Mouse (Mus musculus) G1E (cell line): ENCODE results near the gene Rce1. TPM values are rescaled to one million over a fixed set of nuclear protein-coding genes. Genes with fewer than 3 reads are reported as not detected.
A peak's percentile ranks its signal among the peaks of the same experiment; 100 is the strongest.

Experiments
- ATAC-seq: 2 replicates; pipeline ENCODE4 v1.8.0; 2016; ENCODE audit warnings: mild to moderate bottlenecking; ENCODE audit not compliant: insufficient number of reproducible peaks, poor library complexity, low FRiP score, severe bottlenecking; ENCODE audit errors: extremely low read depth
- DNase-seq: peaks from one replicate; pipeline ENCODE4 v3.0.0; 2012; ENCODE audit warnings: low spot score
- H3K27me3 ChIP-seq: 2 replicates; pipeline ENCODE4 v1.6.1; 2012; ENCODE audit warnings: mild to moderate bottlenecking, low read length, inconsistent platforms; ENCODE audit not compliant: insufficient read depth
- H3K36me3 ChIP-seq: replicated peaks from 2 replicates; pipeline ENCODE3; 2012; ENCODE audit warnings: mild to moderate bottlenecking, inconsistent platforms
- H3K4me1 ChIP-seq: 2 replicates; pipeline ENCODE4 v1.6.1; 2012; ENCODE audit warnings: low read depth, low read length, inconsistent platforms, mixed read lengths; ENCODE audit not compliant: insufficient read depth
- H3K4me3 ChIP-seq: 2 replicates; pipeline ENCODE4 v1.5.1; 2012; ENCODE audit warnings: low read depth, mild to moderate bottlenecking, inconsistent platforms, low read length, moderate library complexity, mixed read lengths
- H3K9me3 ChIP-seq: replicated peaks from 2 replicates; pipeline ENCODE4 v1.6.1; 2012; ENCODE audit warnings: inconsistent platforms
- CTCF ChIP-seq: IDR thresholded peaks from 2 replicates; pipeline ENCODE4 v1.5.1; 2012; ENCODE audit warnings: low read depth, low read length, inconsistent platforms, mixed read lengths
- GATA1 ChIP-seq: IDR thresholded peaks from 2 replicates; pipeline ENCODE4 v1.6.1; 2012; ENCODE audit warnings: borderline replicate concordance, low read length, inconsistent platforms, mixed read lengths
- GATA2 ChIP-seq: IDR thresholded peaks from 2 replicates; pipeline ENCODE4 v1.6.1; 2012; ENCODE audit warnings: low read depth, low read length, inconsistent platforms, borderline replicate concordance
- POLR2AphosphoS5 ChIP-seq: IDR thresholded peaks from 2 replicates; pipeline ENCODE4 v1.6.1; 2012; ENCODE audit warnings: low read depth, low read length, inconsistent platforms; ENCODE audit not compliant: insufficient replicate concordance
- TAL1 ChIP-seq: conservative IDR thresholded peaks from 2 replicates; pipeline ENCODE4 v1.6.1; 2012; ENCODE audit warnings: low read depth, low read length, inconsistent platforms, mixed read lengths
- polyA plus RNA-seq: library from polyadenylated mRNA; stranded (reverse); fragments of >175 nt; gene quantifications from 2 replicates; pipeline ENCODE4 v1.2.3, GENCODE M21; 2012
- total RNA-seq, 2 experiments: library from RNA; stranded (forward) in 1 of 2; stranded (reverse) in 1 of 2; fragments of 200-1000 nt in 1 of 2; fragments of >200 nt in 1 of 2; fragmentation: Nextera tagmentation in 1 of 2; gene quantifications; 2 replicates each; pipeline ENCODE4 v1.2.3; 2014 to 2017

Gene Rce1
- total and polyA plus RNA-seq, 3 experiments = 16.0 to 33.9 (median 21.9) TPM

- peak; percentile 79 for DNase-seq
- TF ChIP-seq GATA2 = no peak
- no peak for TF ChIP-seq CTCF
- TF ChIP-seq POLR2AphosphoS5 = no peak
- no peak for TF ChIP-seq GATA1
- no peak for TF ChIP-seq TAL1
- H3K27me3 ChIP-seq = peaks cover 52% of the 10 kb centered on the region
Measured at GRCm38 (mm10) chr19:4615151-4616093, 10.0 kb downstream of the Rce1 start, which contains the start of gene Lrfn4. TSS of gene Lrfn4 (minus strand) at chr19:4615667.

GRCm38 (mm10) chr19:4614305-4615150 is 10.9 kb downstream of the Rce1 start:
- H3K9me3 ChIP-seq = no peaks in the 10 kb centered on the region
- H3K27me3 ChIP-seq = peaks cover 58% of the 10 kb centered on the region
- DNase-seq (no peak), ATAC-seq (no peak)
- peak overlapping the region; percentile 70 for H3K4me3 ChIP-seq
- TF ChIP-seq GATA1 = no peak
- TF ChIP-seq CTCF = no peak
- peaks cover 10% of the 10 kb centered on the region for H3K36me3 ChIP-seq
- H3K4me1 ChIP-seq = peaks cover 21% of the 10 kb centered on the region

More at GRCm38 (mm10) chr19:4615151-4616093, 10.0 kb downstream of the Rce1 start, which contains the start of gene Lrfn4:
- Histone ChIP-seq H3K9me3 (no peaks in the 10 kb centered on the region), H3K36me3 (peaks cover 19% of the 10 kb centered on the region), H3K4me1 (peaks cover 21% of the 10 kb centered on the region), H3K4me3 (peak within 1 kb of the TSS; percentile 70)
- peak; percentile 54 for ATAC-seq

- Histone ChIP-seq H3K36me3 (peaks cover 3% of the 10 kb centered on the region), H3K4me1 (peaks cover 21% of the 10 kb centered on the region), H3K27me3 (peaks cover 61% of the 10 kb centered on the region), H3K9me3 (no peaks in the 10 kb centered on the region), H3K4me3 (no peak overlapping the region)
- no peak for DNase-seq
- no peak for ATAC-seq
- TF ChIP-seq TAL1 (no peak), POLR2AphosphoS5 (no peak), GATA1 (no peak), CTCF (no peak), GATA2 (no peak)
Measured at GRCm38 (mm10) chr19:4613464-4614304, 11.8 kb downstream of the Rce1 start.

GRCm38 (mm10) chr19:4612181-4612961 is 13.1 kb downstream of the Rce1 start:
- ATAC-seq (no peak), DNase-seq (no peak)
- H3K4me3 ChIP-seq = no peak overlapping the region
- H3K9me3 ChIP-seq = no peaks in the 10 kb centered on the region
- peaks cover 21% of the 10 kb centered on the region for H3K4me1 ChIP-seq
- H3K27me3 ChIP-seq = peaks cover 54% of the 10 kb centered on the region
- TF ChIP-seq GATA2 = no peak
- no peak for TF ChIP-seq POLR2AphosphoS5
- no peak for TF ChIP-seq GATA1
- TF ChIP-seq CTCF = no peak
- TF ChIP-seq TAL1 = no peak
- peaks cover 3% of the 10 kb centered on the region for H3K36me3 ChIP-seq

- Histone ChIP-seq H3K4me1 (peaks cover 5% of the 10 kb centered on the region), H3K9me3 (no peaks in the 10 kb centered on the region), H3K27me3 (peaks cover 36% of the 10 kb centered on the region), H3K36me3 (peaks cover 3% of the 10 kb centered on the region), H3K4me3 (no peak overlapping the region)
- DNase-seq (no peak), ATAC-seq (no peak)
- TF ChIP-seq TAL1 = no peak
- no peak for TF ChIP-seq POLR2AphosphoS5
- TF ChIP-seq CTCF = no peak
- no peak for TF ChIP-seq GATA2
- no peak for TF ChIP-seq GATA1
Measured at GRCm38 (mm10) chr19:4610109-4610508, 15.3 kb downstream of the Rce1 start.
